Mouse (Mus musculus) myocyte (in vitro differentiated cells): Measurements from ENCODE around the gene Arhgef18.

Experiments used
- CEBPB ChIP-seq: IDR thresholded peaks from 2 replicates; pipeline ENCODE4 v1.6.1; 2011; ENCODE audit warnings: mild to moderate bottlenecking, moderate library complexity; ENCODE audit not compliant: poor library complexity, insufficient read depth, severe bottlenecking
- E2F4 ChIP-seq: IDR thresholded peaks from one replicate; pipeline ENCODE4 v1.6.1; 2011; ENCODE audit warnings: mild to moderate bottlenecking, control low read depth, moderate library complexity; ENCODE audit not compliant: insufficient read depth
- MAX ChIP-seq: IDR thresholded peaks from one replicate; pipeline ENCODE4 v1.6.1; 2011; ENCODE audit warnings: low read depth, mild to moderate bottlenecking, control low read depth
- MYOD1 ChIP-seq, 3 experiments: IDR thresholded peaks; one replicate each; pipeline ENCODE4 v1.6.1; 2011; ENCODE audit warnings: control low read depth in 2 of 3, low read depth in 2 of 3, mild to moderate bottlenecking in 2 of 3, moderate library complexity in 1 of 3; ENCODE audit not compliant: insufficient read length in 2 of 3, control insufficient read depth in 1 of 3
- MYOG ChIP-seq, 3 experiments: IDR thresholded peaks; one replicate each; pipeline ENCODE4 v1.6.1; 2011; ENCODE audit warnings: control low read depth in 2 of 3, low read depth in 2 of 3, mild to moderate bottlenecking in 2 of 3; ENCODE audit not compliant: insufficient read length in 2 of 3, control insufficient read depth in 1 of 3, insufficient read depth in 1 of 3
- POLR2A ChIP-seq: IDR thresholded peaks from one replicate; pipeline ENCODE4 v1.6.1; 2011; ENCODE audit warnings: low read depth, mild to moderate bottlenecking, control low read depth, moderate library complexity; ENCODE audit not compliant: insufficient read length
- POLR2AphosphoS2 ChIP-seq: IDR thresholded peaks from one replicate; pipeline ENCODE4 v1.6.1; 2011; ENCODE audit warnings: low read depth, control low read depth; ENCODE audit not compliant: insufficient read length
- SRF ChIP-seq: IDR thresholded peaks from one replicate; pipeline ENCODE4 v1.6.1; 2011; ENCODE audit warnings: low read depth; ENCODE audit not compliant: control insufficient read depth, insufficient read length
- TCF12 ChIP-seq: IDR thresholded peaks from one replicate; pipeline ENCODE4 v1.6.1; 2011; ENCODE audit warnings: mild to moderate bottlenecking, control low read depth; ENCODE audit not compliant: poor library complexity, insufficient read depth, severe bottlenecking
- USF1 ChIP-seq: IDR thresholded peaks from one replicate; pipeline ENCODE4 v1.6.1; 2011; ENCODE audit warnings: low read depth, mild to moderate bottlenecking, control low read depth, moderate library complexity

GRCm38 (mm10) chr8:3464309-3464708 lies 71.5 kb downstream of the Arhgef18 start:
- no peak for TF ChIP-seq POLR2A
- TF ChIP-seq MYOG (IDR thresholded peaks at IDR 0.05; ENCODE audit: control insufficient read depth in 1 of 3, insufficient read depth in 1 of 3, insufficient read length in 2 of 3, low read depth in 2 of 3): peak; percentile 74 to 93 (median 90)
- no peak for TF ChIP-seq E2F4
- no peak for TF ChIP-seq CEBPB
- TF ChIP-seq POLR2AphosphoS2: no peak
- no peak for TF ChIP-seq MAX
- TF ChIP-seq MYOD1 (IDR thresholded peaks at IDR 0.05; ENCODE audit: control insufficient read depth in 1 of 3, insufficient read length in 2 of 3, low read depth in 2 of 3): peak; percentile 58 to 95 (median 95)
- no peak for TF ChIP-seq SRF
- TF ChIP-seq TCF12: peak; percentile 93
- TF ChIP-seq USF1: no peak
